Mouse (Mus musculus): Measurements from ENCODE around the gene Sec14l1.

Gene Sec14l1

DNA sequence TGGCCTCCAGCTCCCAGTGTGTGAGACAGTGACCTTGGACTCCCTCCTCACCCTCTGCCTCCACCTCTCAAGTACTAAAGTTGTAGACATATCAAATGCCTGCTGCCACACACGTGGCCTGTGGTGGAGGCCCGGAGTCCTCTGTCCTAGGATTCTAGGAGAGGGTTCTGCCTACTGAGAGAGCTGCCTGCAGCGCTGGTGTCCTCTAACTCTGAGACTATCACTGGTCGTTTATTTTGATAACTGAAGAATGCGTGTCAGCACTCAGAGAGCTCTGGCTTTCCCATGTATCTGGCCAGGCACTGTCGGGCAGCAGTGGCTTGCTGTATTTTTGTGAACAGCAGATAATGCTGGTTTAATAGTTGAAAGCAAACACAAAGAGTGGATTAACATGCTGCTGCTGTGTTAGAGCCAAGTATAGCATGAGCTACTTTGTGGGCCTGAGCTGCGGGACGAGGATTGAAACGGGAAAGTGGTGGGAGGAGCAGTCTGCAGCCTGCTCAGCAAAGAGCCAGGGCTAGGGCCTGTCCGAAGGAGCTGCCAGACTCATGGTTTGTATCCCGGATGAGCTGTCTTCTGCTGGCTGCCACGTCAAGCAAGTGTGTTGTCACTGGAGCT lies 13.1 kb downstream of the Sec14l1 start:
- ATAC-seq (ENCODE audit: low TSS enrichment), result peak; percentile 54

DNA sequence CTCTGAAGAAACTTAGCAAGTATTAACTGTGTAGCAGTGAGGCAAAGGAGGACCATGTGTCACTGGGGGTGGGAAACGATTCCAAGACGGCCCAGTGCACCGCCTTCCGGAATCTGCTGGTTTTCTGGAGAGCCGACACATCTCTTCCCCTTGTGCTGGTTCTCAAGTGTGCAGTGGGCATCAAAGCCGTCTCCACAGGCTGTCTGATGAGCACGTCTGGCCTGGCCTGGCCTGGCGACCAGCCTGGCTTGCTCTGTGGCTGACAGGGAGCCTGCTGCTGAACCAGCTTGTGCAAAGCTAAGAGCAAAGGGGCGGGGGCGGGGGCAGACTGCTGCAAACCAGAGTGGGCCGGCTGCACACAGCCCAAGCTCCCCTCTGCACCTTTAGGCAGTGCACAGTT lies 14.5 kb downstream of the Sec14l1 start:
- ATAC-seq (ENCODE audit: low TSS enrichment), result no peak

DNA sequence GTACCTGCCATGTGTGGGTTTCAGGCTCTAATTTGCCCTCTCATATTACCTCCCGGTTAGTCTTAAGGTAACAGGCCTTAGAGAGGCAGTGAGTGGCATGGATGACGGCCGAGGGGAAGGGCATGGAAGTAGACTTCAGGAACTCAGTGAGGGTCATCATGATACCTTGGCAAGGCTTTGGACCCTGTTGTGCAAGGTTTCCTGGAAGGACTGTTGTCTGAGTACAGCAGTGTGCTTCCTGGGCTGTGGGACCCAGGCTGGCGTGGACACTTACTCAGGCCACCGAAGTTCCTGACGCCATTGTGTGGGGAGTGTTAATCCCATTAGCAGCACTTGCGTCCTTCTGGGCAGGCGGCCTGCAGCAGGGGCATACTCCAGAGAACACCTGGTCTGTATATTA lies 15.1 kb downstream of the Sec14l1 start:
- ATAC-seq (ENCODE audit: low TSS enrichment), result no peak

DNA sequence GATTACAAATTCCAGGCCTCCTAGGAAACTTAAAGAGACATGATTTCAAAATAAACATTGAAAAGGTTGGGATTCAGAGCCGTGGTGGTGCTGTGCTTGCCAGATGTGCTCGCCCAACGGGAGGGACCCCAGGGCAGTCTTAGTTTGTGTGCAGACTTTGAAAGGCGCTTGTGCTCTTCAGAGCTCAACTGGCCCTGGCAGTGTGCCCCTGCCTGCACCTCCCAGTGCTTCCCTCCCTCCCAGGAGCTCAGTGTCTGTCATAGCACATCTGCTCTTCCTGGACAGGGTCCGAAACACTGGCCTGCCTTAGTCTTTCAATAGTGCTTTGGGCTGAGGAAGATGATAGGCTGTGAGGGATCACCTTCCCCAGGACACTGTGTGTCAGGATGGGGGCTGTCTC lies 15.9 kb downstream of the Sec14l1 start:
- ATAC-seq (ENCODE audit: low TSS enrichment), result no peak

DNA sequence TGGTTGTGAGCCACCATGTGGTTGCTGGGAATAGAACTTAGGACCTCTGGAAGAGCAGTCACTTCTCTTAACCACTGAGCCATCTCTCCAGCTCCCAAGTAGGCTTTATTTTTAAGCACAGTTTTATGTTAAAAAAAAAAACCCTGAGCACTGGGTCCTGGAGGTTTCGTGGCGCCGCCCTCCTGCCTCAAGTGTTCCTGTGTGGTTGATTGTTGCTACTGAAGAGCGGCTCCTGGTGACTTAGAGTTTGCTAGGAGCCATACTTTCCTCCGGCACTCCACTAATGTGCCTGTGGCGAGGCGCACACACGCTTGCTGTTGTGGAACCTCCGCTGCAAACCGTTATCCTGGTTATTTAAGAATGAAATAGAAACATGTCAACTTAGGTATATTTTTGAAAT lies 16.5 kb downstream of the Sec14l1 start:
- no peak for ATAC-seq (ENCODE audit: low TSS enrichment)

DNA sequence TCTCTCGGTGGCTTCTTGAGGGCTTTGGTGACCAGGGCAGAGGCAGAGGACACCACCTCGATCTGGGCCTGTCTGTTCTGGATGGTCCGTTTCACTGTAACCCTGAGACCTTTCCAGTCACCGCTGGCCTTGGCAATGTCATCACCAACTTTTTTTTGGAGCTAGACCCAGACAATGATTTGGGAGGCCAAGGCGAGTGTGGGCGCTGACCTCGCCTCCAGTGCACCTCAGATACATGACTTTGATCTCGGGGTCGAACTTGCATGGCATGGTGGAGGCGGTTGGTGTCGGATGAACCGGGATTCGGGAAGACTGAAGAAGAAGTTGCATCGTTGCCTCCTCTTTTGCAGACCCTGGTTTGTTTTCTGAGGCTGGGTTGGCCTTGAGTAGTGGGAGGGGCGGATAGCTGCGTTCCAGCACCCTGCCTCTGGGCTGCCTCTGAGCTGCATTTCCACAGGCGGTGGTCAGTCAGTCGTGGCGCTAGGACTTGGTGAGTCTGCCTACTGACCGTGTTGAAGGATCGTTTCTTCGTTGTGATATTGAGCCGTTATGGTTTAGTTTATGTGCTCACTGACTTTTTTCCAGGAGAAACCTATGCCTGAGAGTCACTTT lies 19.9 kb downstream of the Sec14l1 start:
- peak; percentile 5; the same call in 1 of the 2 replicates for ATAC-seq (ENCODE audit: low TSS enrichment)

DNA sequence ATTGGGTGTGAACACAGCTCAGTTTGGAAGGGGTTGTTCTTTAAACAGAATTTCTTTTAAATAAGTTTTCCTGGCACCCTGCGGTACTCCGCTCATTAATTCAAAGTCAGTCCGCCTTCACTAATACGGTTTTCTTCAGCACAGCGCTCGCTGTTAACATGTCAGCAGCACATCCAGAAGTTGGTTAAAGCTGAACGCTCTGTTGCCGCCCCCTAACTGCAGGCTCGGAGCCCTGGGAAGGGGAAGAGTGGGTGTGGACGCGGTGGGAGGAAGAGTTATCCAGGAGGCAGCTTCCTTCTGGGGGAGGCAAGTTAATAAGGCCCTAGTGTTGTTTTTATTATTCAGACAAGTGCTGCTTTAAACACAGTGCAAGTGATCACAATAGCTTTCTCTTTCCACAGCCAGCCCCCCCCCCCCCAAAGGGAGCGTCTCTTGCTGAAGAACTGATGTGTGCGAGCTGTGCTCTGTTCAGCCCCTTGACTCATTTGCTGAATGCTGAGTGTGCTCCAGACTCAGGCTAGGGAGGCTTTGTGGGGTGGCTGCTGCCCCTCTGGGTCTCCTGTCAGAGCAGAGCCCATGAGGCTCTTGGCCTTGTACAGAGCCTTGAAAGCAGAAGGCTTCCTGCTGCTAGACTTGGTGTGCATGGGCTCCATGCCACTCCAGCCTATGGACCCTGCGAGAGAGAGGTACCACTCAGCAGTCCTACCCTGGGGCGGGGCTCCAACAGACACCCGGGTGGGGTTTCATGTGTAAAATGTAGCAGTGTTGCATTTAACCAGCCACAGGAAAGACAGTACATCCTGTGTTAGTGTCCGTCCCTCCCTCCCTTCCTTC lies 20.7 kb downstream of the Sec14l1 start:
- peak; percentile 67 for ATAC-seq (ENCODE audit: low TSS enrichment)

DNA sequence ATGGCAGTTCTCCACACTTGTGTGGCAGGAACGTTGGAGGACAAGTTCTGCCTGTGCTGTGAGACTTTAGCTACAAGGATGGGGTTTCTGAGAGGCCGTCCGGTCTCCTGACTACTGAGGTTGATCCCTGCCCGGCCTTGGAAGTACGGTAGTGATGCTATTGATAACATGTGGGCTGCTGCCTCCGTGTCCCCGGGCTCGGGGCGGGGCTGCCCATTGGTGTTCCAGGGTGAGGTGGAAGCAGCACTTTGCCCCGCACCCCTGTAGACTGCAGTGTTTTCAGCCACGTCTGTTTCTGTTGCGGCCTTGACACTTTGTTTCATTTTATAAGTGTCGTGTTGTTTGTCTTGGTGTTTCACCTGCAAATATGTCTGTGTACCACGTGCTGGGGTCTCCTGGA lies 21.9 kb downstream of the Sec14l1 start:
- no peak for ATAC-seq (ENCODE audit: low TSS enrichment)

DNA sequence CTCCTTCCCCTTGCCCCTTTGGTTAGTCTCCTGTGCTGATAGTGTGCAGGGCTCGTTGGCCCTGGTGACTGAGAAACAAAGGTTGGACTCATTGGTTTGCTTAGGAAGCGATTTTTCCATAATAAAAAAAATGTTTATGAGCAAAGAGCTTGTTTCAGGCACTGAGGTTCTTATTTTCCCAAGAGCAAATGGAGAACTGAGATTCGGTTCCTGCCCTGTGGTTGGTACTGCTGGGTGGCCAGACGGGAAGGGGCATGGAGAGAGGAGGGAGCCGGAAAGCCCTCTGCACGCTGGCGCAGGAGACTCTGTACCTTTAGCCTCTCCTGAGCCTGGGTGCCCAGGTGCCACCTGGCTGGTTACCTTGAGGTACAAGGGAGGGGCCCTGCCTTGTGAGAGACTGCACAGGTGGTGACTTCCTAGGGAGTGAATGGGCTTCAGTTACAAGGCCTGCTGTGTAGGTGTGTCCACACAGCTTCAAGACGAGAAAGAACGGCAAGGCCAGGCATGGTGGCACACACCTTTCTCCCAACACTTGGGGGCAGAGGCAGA lies 23.3 kb downstream of the Sec14l1 start:
- ATAC-seq (ENCODE audit: low TSS enrichment), result no peak

DNA sequence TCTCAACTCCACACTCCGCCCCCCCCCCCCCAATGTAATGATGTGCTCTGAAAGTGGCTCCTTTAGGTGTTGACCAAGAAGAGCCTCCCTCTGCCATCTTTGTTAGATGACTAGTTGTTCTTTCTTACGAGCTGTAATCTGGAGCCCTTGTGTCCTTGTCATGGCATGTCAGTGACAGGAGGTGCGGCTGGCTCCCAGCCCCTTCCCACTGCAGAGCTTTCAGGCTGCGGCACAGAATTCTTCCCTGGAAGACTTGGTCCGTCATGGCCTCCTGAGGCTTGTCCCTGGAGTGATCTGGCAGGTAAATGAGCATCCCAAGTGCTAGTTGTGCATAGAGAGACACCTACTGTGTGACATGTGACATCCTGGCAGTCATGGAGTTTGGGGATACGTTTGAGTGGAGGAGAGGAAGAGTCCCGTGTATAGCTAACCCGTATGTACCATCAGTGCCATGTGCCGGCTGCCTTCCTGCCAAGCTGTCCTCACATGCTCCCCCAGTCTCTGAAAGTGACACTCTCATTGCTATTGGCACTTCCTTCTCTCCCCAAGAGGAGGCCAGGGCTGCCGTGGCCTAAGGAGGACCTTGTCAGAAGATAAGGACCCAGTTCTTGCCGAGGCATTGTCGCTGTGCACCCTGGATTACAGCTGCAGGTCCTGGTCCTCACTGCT lies 24.0 kb downstream of the Sec14l1 start:
- ATAC-seq (ENCODE audit: low TSS enrichment), result peak; percentile 29; the same call in 1 of the 2 replicates

DNA sequence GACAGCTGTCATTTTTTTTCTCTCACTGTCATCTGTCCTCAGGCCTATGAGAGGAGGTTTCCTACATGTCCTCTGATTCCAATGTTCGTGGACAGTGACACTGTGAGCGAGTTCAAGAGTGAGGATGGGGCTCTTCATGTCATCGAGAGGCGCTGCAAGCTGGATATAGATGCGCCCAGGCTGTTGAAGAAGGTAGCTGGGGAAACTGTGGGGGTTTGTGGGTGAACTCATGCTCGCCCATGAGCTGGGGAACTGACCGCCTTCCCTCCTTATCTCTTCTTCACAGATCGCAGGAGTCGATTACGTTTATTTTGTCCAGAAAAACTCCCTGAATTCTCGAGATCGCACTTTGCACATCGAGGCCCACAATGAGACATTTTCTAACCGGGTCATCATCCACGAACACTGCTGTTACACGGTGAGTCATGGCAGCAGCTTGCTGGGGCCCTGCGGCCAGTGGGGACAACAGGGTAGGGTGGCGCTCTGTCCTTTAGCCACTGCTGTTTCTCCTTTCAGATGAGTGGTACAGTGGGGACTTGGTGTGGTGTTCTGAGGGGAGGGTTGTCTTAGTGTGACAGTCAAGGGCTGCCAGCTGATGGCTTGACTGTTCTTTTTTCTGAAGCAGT lies 26.5 kb downstream of the Sec14l1 start:
- ATAC-seq (ENCODE audit: low TSS enrichment), result no peak

DNA sequence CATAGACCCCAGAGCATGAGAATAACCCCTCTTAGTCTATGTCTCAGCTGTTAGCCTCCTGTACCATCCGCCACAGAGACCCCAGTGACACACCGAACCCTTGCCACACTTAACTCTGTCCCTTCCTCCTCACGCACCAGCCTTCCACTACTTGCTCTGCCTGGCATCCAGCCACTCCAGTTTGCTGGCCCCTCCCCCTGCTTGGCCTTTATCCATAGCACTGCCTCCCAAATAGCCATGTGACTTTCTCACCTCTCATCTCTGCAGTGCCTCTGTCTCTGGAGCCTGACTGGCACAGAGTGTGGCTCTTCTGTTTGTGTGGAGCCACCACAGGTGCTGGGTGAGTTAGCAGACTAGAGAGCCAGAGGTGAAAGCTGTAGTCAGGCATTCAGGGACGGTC lies 27.5 kb downstream of the Sec14l1 start:
- ATAC-seq (ENCODE audit: low TSS enrichment), result no peak

DNA sequence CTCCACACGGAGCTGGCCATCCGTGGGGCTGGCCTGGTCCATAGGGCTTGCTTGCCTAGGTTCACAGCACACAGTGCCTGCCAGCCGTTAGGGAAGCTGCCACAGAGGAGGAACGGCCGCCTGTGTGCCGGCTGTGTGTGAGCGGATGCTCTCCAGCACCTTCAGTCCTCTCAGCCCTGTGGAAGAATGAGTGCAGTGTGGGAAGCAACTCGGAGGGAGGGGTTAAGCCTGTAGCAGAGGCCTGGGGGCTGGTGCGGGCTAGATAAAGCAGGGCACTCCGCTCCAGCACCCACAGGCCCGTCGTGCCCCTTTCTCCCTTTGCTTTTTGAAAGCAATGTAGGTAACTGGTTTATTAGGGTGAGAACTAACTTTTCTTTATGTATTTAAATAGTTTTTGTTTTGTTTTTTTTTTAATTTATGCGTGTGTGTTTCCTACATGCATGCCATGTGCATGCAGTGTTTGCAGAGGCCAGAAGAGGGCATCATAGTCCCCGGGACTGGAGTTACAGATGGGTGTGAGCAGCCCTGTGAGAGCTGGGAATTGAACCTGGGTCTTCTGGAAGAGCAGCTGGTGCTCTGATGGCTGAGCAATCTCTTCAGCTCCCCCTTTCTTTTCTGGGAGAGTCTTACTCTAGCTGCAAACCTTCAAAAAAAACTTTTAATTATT lies 30.6 kb downstream of the Sec14l1 start:
- no peak for ATAC-seq (ENCODE audit: low TSS enrichment)

DNA sequence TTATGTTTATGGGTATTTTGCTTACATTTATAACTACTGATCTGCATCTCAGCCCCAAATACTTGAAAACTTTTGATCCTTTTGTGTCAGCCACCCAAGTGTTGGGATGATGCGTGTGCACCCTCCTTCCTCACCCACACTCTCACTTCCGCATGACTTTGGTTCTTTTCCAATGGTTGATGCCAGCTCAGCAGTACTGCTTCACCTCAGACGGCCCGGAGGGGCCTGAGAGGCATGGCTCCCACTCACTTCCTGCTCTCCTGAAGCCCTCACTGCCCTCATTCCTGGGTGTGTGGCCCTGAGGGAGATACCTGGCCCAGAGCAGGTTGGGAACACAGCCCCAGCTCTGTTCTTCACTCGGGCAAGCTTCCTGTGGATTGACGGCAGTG lies 31.1 kb downstream of the Sec14l1 start:
- no peak; the same call in 1 of the 2 replicates for ATAC-seq (ENCODE audit: low TSS enrichment)

DNA sequence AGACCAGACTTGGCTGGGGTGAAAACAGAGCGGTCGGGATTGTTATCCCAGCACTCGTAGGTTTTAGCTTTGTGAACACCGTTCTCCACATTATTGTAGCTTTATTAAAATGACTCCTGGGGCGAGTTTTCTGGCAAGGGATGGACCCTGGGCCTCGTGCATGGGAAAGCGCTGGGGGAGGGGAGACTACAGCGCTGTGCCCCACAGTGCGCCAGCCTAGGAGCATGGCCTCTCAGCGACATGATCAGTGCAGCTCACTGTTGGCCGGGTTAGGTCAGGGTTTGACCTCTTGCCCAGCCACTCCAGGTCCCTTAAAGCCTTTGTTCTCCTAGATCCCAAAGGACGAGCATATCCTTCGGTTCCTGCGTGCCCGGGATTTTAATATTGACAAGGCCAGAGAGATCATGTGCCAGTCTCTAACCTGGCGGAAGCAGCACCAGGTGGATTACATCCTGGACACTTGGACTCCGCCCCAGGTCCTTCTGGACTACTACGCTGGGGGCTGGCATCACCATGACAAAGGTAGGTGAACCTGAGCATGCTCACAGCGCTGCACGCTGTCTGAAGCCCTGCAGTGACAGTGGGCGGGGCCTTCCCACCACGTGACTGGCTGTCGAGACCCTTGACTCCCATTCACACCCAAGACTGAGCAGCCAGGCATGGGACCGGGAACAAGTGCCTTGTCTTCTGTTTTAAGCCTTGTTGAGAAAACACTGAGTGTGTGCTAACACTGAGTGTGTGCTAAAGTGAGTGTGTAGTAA lies 32.0 kb downstream of the Sec14l1 start:
- no peak for ATAC-seq (ENCODE audit: low TSS enrichment)

DNA sequence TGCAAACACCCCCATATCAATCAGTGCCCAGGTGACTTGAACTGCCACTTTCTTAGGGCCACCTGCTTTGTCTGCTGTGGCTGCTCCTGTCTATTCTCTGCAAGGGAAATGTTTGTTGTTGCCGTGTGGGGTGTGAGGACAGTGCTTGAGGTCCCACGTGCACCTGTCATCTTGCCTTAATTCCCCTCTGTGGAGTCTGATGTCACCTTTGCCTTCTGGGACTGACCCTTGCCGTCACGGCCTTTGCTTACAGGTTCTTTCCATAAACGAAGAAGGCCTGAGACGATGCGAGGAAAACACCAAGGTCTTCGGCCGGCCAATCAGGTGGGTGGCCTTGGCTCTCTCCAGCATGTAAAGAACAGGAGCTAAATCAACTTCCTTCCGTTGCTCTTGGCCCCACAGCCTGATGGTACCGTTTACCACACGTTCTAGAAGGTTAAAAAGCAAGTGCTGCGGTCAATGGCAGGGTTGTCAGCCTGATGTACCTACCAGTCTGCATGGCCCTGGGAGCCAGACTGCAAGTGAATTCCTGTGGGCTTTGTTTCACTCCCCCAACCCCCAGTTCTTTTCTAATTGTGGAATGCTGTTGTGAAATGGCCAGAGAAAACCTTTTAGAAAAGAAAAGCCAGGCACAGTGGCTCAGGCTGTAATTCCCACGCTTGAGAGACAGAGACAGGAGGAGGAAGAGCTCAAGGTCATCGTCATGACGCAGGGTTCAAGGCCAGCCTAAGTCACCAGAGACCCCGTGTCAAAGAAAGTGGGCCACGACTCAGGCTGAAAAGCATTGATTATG lies 34.1 kb downstream of the Sec14l1 start:
- no peak for ATAC-seq (ENCODE audit: low TSS enrichment)

DNA sequence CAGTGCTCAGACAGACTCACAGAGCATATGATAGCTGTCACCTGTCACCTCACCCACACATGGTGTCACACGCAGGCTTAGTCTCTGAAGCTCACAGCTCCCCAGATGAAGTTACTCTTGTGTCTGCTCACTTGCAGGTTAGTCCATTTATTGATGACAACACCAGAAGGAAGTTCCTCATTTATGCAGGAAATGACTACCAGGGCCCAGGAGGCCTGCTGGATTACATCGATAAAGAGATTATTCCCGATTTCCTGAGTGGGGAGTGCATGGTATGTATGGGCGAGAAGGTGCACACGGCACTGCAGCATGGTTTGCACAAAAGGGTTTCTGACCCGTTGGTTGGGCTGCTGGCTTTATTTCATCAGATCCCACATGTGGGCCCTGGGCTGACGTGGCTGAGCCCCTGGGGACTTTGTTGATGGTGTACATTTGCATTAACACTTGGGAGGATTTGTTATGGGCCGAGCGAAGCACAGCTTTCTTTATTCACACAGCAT lies 35.5 kb downstream of the Sec14l1 start:
- no peak for ATAC-seq (ENCODE audit: low TSS enrichment)

DNA sequence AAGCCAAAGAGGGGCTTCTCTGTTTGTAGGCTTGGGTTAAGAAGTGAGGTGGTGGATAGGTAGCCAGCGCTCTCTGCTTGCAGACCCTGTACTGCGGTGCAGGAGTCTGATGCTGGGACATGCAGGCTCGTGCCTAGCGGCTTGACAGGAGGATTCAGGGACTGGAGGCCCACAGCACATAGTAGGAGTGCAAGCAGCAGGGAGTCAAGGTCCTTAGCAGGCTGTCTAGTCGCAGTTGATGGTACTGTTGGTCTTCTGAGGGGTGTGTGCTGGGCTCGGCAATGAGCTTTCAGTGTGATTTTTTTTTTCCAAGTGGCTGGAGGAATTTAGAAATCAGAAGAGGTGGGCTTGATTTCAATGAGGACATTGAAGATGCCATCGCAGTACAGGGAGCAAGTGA lies 36.5 kb downstream of the Sec14l1 start:
- ATAC-seq (ENCODE audit: low TSS enrichment), result no peak

DNA sequence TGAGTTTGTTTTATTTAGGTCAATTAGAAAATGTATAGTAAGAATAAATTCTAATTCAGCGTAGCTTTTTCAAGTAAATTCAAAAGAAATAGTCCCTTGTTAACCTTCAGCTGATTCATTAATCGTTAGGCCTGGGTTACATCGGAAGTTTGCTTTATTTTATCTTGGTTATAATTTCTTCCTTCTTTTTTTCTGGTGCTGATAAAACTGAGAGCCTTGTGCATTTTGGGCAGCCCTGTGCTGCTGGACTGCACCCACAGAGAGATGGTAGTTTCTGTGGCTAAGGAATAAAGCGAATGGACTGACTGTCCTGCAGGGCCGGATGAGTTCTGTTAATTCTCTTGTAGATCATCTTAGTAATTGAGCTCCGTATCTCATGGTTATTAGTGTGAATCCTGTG lies 37.6 kb downstream of the Sec14l1 start:
- no peak for ATAC-seq (ENCODE audit: low TSS enrichment)

Measured in frontal cortex, adult (tissue).